Mouse (Mus musculus) limb, embryonic 12.5 days (tissue): ENCODE measurements around the gene Emc10. TPM values are rescaled to one million over a fixed set of nuclear protein-coding genes. Genes with fewer than 3 reads are reported as not detected.

Experiments
- ATAC-seq: fragments of 200-750 bp; cut with Nextera tagmentation; 2 replicates; pipeline ENCODE4 v1.8.0; 2017; ENCODE audit warnings: low read depth, moderate TSS enrichment; ENCODE audit not compliant: insufficient number of reproducible peaks, insufficient read depth, low FRiP score, low TSS enrichment
- H3K27ac ChIP-seq: fragments of 300-500 bp; sonication (generic); 2 replicates; pipeline ENCODE4 v1.5.1; 2016; ENCODE audit warnings: mild to moderate bottlenecking, moderate library complexity
- H3K27me3 ChIP-seq: fragments of 300-500 bp; sonication (generic); 2 replicates; pipeline ENCODE4 v1.6.1; 2016; ENCODE audit warnings: mild to moderate bottlenecking, moderate library complexity
- H3K36me3 ChIP-seq: fragments of 300-500 bp; sonication (generic); 2 replicates; pipeline ENCODE4 v1.6.1; 2016; ENCODE audit warnings: mild to moderate bottlenecking, moderate library complexity
- H3K4me1 ChIP-seq: fragments of 300-500 bp; sonication (generic); replicated peaks from 2 replicates; pipeline ENCODE4 v1.6.1; 2016
- H3K4me2 ChIP-seq: fragments of 300-500 bp; sonication (generic); 2 replicates; pipeline ENCODE4 v1.6.1; 2016; ENCODE audit warnings: mild to moderate bottlenecking, moderate library complexity
- H3K4me3 ChIP-seq: fragments of 300-500 bp; sonication (generic); replicated peaks from 2 replicates; pipeline ENCODE4 v1.5.1; 2016; ENCODE audit warnings: mild to moderate bottlenecking
- H3K9ac ChIP-seq: fragments of 300-500 bp; sonication (generic); replicated peaks from 2 replicates; pipeline ENCODE4 v1.6.1; 2016; ENCODE audit warnings: mild to moderate bottlenecking, moderate library complexity
- H3K9me3 ChIP-seq: fragments of 300-500 bp; sonication (generic); 2 replicates; pipeline ENCODE4 v1.6.1; 2016; ENCODE audit warnings: mild to moderate bottlenecking, moderate library complexity
- WGBS: fragments of 180-500 bp; shearing (Covaris S2); methylation state at CpG from one replicate; pipeline ENCODE4 v1.1.7; 2016; 5-methylcytosine and 5-hydroxymethylcytosine counted together
- microRNA-seq: library from miRNA; unstranded; fragments of <30 nt; microRNA quantifications from one replicate; pipeline ENCODE4, GENCODE M21; 2017
- polyA plus RNA-seq: library from polyadenylated mRNA; unstranded; fragments of >200 nt; fragmentation: Nextera tagmentation; extraction: Ambion mirVana; gene quantifications from 2 replicates; pipeline ENCODE4 v1.2.1, GENCODE M21; 2016

The Emc10 gene
- polyA plus RNA-seq, 1 experiment from 2014 or later, result 93.6 TPM

DNA sequence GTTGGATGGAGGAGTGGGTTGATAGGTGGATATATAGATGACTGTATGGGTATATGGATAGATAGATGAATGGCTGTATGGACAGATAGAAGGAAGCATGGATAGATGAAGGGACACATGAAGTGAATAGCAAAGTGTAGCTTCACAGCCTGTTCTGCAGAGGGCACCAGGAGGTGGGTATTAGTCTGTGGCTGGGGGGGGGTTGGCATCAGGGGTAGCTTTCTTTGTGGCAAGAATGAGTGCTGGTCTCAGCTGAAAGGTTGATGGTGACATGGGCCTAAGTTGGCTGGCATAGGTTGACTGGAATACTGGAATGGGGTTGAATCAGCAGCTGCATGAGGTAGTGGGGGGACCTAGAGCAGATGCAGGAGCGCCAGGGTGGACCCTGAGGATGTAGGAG lies 55.1 kb downstream of the Emc10 start:
- H3K4me3 ChIP-seq, result 0 out of 2 replicates have a peak overlapping the region, but pooled peaks have one; percentile 34
- ATAC-seq, result no peak
- no peaks in the 10 kb centered on the region for H3K9me3 ChIP-seq
- peaks cover 98% of the 10 kb centered on the region for H3K27me3 ChIP-seq
- H3K4me2 ChIP-seq, result peak overlapping the region; percentile 55
- WGBS, result 25% methylated on average over 1 of the region's 1 CpGs
- peaks cover 29% of the 10 kb centered on the region for H3K4me1 ChIP-seq
- no peak overlapping the region for H3K9ac ChIP-seq
- H3K36me3 ChIP-seq, result no peaks in the 10 kb centered on the region
- H3K27ac ChIP-seq, result no peak overlapping the region

DNA sequence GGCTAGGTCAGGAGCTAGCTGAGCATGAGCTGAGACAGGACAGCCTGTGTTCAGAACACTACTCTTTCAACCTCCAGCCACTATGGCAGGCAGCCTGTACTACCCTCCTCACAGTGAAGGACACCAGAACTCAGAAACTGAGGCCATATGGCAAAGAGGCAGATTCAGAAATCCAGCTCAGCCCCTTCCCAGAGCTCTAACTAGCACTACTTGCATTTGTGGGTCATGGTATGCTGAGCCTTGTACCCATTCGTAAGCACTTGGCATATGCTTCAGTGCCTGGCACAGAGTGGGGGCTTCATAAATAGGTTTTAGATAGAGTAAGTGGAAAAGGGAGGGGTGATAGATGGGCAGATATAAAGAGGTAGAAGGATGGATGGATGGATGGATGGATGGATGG lies 55.9 kb downstream of the Emc10 start:
- WGBS, result 80% methylated on average over 1 of the region's 1 CpGs
- H3K9ac ChIP-seq, result no peak overlapping the region
- H3K9me3 ChIP-seq, result no peaks in the 10 kb centered on the region
- ATAC-seq, result no peak
- H3K36me3 ChIP-seq, result no peaks in the 10 kb centered on the region
- H3K27me3 ChIP-seq, result peaks cover 98% of the 10 kb centered on the region
- no peak overlapping the region for H3K4me3 ChIP-seq
- H3K4me2 ChIP-seq, result no peak overlapping the region
- H3K4me1 ChIP-seq, result peaks cover 29% of the 10 kb centered on the region
- H3K27ac ChIP-seq, result no peak overlapping the region

Small RNA genes within 50 kb of the gene (microRNA-seq; reads per million reads assigned to microRNA genes)
- not detected for gene Mir7052
- gene Mir7053, result not detected

Other genes with a start within 250 kb of the Emc10 start
- 0.76 and 0.87 TPM in 2 replicates for gene 1700028J19Rik, start 249.8 kb downstream of the Emc10 start, polyA plus RNA-seq
- 209 and 214 TPM in 2 replicates for gene 2410002F23Rik, start 249.8 kb downstream of the Emc10 start, polyA plus RNA-seq
- 0.28 TPM in 1 of 2 replicates, not detected in the other for gene Acp4, start 239.2 kb downstream of the Emc10 start, polyA plus RNA-seq
- not detected in 2 replicates for gene Gm15517, start 235.1 kb downstream of the Emc10 start, polyA plus RNA-seq
- 2.0 and 2.2 TPM in 2 replicates for gene Clec11a, start 189.6 kb downstream of the Emc10 start, polyA plus RNA-seq
- gene Shank1, start 186.3 kb downstream of the Emc10 start, polyA plus RNA-seq, result 1.2 and 1.3 TPM in 2 replicates
- 3.0 and 3.3 TPM in 2 replicates for gene Syt3, start 112.4 kb downstream of the Emc10 start, polyA plus RNA-seq
- gene 1700008O03Rik, start 110.7 kb downstream of the Emc10 start, polyA plus RNA-seq, result 0.56 and 0.64 TPM in 2 replicates
- 0.86 and 0.98 TPM in 2 replicates for gene Lrrc4b, start 67.5 kb downstream of the Emc10 start, polyA plus RNA-seq
- 0.56 TPM in 1 of 2 replicates, not detected in the other for gene Aspdh, start 31.1 kb downstream of the Emc10 start, polyA plus RNA-seq
- gene Josd2, start 28.5 kb downstream of the Emc10 start, polyA plus RNA-seq, result 72.9 and 76.5 TPM in 2 replicates
- 19.0 and 27.5 TPM in 2 replicates for gene Fam71e1, start 52 bp upstream of the Emc10 start, polyA plus RNA-seq
- gene Mybpc2, start 28.1 kb upstream of the Emc10 start, polyA plus RNA-seq, result 0.09 and 0.13 TPM in 2 replicates
- gene Spib, start 35.5 kb upstream of the Emc10 start, polyA plus RNA-seq, result 0.22 and 0.34 TPM in 2 replicates
- 132 and 140 TPM in 2 replicates for gene Pold1, start 52.3 kb upstream of the Emc10 start, polyA plus RNA-seq
- gene Nr1h2, start 57.4 kb upstream of the Emc10 start, polyA plus RNA-seq, result 70.7 and 72.0 TPM in 2 replicates
- 0.83 and 1.4 TPM in 2 replicates for gene Napsa, start 75.9 kb upstream of the Emc10 start, polyA plus RNA-seq
- 0.37 and 0.49 TPM in 2 replicates for gene Kcnc3, start 94.1 kb upstream of the Emc10 start, polyA plus RNA-seq
- 3.2 and 4.2 TPM in 2 replicates for gene Myh14, start 174.3 kb upstream of the Emc10 start, polyA plus RNA-seq
- not detected in 2 replicates for gene Izumo2, start 212.2 kb upstream of the Emc10 start, polyA plus RNA-seq